Mouse (Mus musculus) left cerebral cortex, adult 8-10 months (tissue): Measurements from ENCODE around the gene Slco6c1. TPM values are rescaled to one million over a fixed set of nuclear protein-coding genes. Genes with fewer than 3 reads are reported as not detected.

Experiments used
- DNase-seq, 2 experiments: peaks; one replicate each; pipeline ENCODE4 v3.0.0; 2022; ENCODE audit warnings: low spot score in 2 of 2
- total RNA-seq, 4 experiments: library from RNA; stranded (reverse); gene quantifications; 2 replicates each; pipeline ENCODE4 v1.2.4; 2022

Gene Slco6c1
- under 1 TPM in 1 of 4 experiments, not detected in 3; 0.14 TPM for total RNA-seq

GRCm38 (mm10) chr1:97128201-97128600, at the start of gene Slco6c1:
TSS of gene Slco6c1 (minus strand) at chr1:97128301.
- DNase-seq: no peak

- DNase-seq: no peak
Observed at GRCm38 (mm10) chr1:97038982-97039381, 89.1 kb downstream of the Slco6c1 start.

GRCm38 (mm10) chr1:97038548-97038947, 89.6 kb downstream of the Slco6c1 start:
- no peak for DNase-seq

GRCm38 (mm10) chr1:97037955-97038354, 90.1 kb downstream of the Slco6c1 start:
- no peak for DNase-seq

- DNase-seq: no peak
Observed at GRCm38 (mm10) chr1:97021388-97021787, 106.7 kb downstream of the Slco6c1 start.

GRCm38 (mm10) chr1:97019404-97019803, 108.7 kb downstream of the Slco6c1 start:
- no peak for DNase-seq

GRCm38 (mm10) chr1:97018978-97019377, 109.1 kb downstream of the Slco6c1 start:
- peak; percentile 17 to 33 for DNase-seq
